Mouse (Mus musculus): Measurements from ENCODE around the gene Btrc. TPM values are rescaled to one million over a fixed set of nuclear protein-coding genes. Genes with fewer than 3 reads are reported as not detected.

Gene Btrc
- polyA plus RNA-seq, 1 experiment = 17.1 TPM

- WGBS = 98% methylated on average over 14 of the region's 14 CpGs
- TF ChIP-seq CTCF (IDR thresholded peaks at IDR 0.05; ENCODE audit: borderline replicate concordance, control insufficient read depth, extremely low read depth, insufficient read depth, low read length, poor library complexity) = no peak
- no peak for TF ChIP-seq POLR2A (IDR thresholded peaks at IDR 0.05; ENCODE audit: control insufficient read depth, extremely low read depth, insufficient read depth, low read length, poor library complexity)
- Histone ChIP-seq H3K36me3 (ENCODE audit: control insufficient read depth, insufficient read depth, low read length) (no peaks in the 10 kb centered on the region), H3K27ac (ENCODE audit: control insufficient read depth, insufficient read depth, low read length) (no peak overlapping the region), H3K4me1 (replicated peaks; ENCODE audit: control insufficient read depth, insufficient read depth, low read length) (peaks cover 6% of the 10 kb centered on the region), H3K4me3 (ENCODE audit: control insufficient read depth, insufficient read depth, low read length) (no peak overlapping the region), H3K27me3 (ENCODE audit: control insufficient read depth, insufficient read depth, low read length) (no peaks in the 10 kb centered on the region)
- DNase-seq = no peak
Measured at GRCm38 (mm10) chr19:45567367-45567766, 203.8 kb downstream of the Btrc start.

GRCm38 (mm10) chr19:45573033-45573432 lies 209.5 kb downstream of the Btrc start:
- Histone ChIP-seq H3K27me3 (ENCODE audit: control insufficient read depth, insufficient read depth, low read length) (no peaks in the 10 kb centered on the region), H3K27ac (ENCODE audit: control insufficient read depth, insufficient read depth, low read length) (no peak overlapping the region), H3K4me1 (replicated peaks; ENCODE audit: control insufficient read depth, insufficient read depth, low read length) (peaks cover 39% of the 10 kb centered on the region), H3K36me3 (ENCODE audit: control insufficient read depth, insufficient read depth, low read length) (no peaks in the 10 kb centered on the region), H3K4me3 (ENCODE audit: control insufficient read depth, insufficient read depth, low read length) (no peak overlapping the region)
- DNase-seq = no peak
- WGBS = 90% methylated on average over 6 of the region's 6 CpGs
- TF ChIP-seq CTCF (IDR thresholded peaks at IDR 0.05; ENCODE audit: borderline replicate concordance, control insufficient read depth, extremely low read depth, insufficient read depth, low read length, poor library complexity) = no peak
- TF ChIP-seq POLR2A (IDR thresholded peaks at IDR 0.05; ENCODE audit: control insufficient read depth, extremely low read depth, insufficient read depth, low read length, poor library complexity) = no peak

GRCm38 (mm10) chr19:45573861-45574267 lies 210.3 kb downstream of the Btrc start:
- DNase-seq = peak; percentile 87
- no peaks in the 10 kb centered on the region for H3K27me3 ChIP-seq (ENCODE audit: control insufficient read depth, insufficient read depth, low read length)
- no peak overlapping the region for H3K27ac ChIP-seq (ENCODE audit: control insufficient read depth, insufficient read depth, low read length)
- H3K36me3 ChIP-seq (ENCODE audit: control insufficient read depth, insufficient read depth, low read length) = no peaks in the 10 kb centered on the region
- no peak for TF ChIP-seq POLR2A (IDR thresholded peaks at IDR 0.05; ENCODE audit: control insufficient read depth, extremely low read depth, insufficient read depth, low read length, poor library complexity)
- peak; percentile 100 for TF ChIP-seq CTCF (IDR thresholded peaks at IDR 0.05; ENCODE audit: borderline replicate concordance, control insufficient read depth, extremely low read depth, insufficient read depth, low read length, poor library complexity)
- WGBS = 20% methylated on average over 6 of the region's 6 CpGs
- peaks cover 46% of the 10 kb centered on the region for H3K4me1 ChIP-seq (replicated peaks; ENCODE audit: control insufficient read depth, insufficient read depth, low read length)
- H3K4me3 ChIP-seq (ENCODE audit: control insufficient read depth, insufficient read depth, low read length) = no peak overlapping the region

- Histone ChIP-seq H3K36me3 (ENCODE audit: control insufficient read depth, insufficient read depth, low read length) (no peaks in the 10 kb centered on the region), H3K4me3 (ENCODE audit: control insufficient read depth, insufficient read depth, low read length) (no peak overlapping the region), H3K4me1 (replicated peaks; ENCODE audit: control insufficient read depth, insufficient read depth, low read length) (peaks cover 52% of the 10 kb centered on the region), H3K27ac (ENCODE audit: control insufficient read depth, insufficient read depth, low read length) (peak overlapping the region; percentile 68), H3K27me3 (ENCODE audit: control insufficient read depth, insufficient read depth, low read length) (no peaks in the 10 kb centered on the region)
- no peak for TF ChIP-seq POLR2A (IDR thresholded peaks at IDR 0.05; ENCODE audit: control insufficient read depth, extremely low read depth, insufficient read depth, low read length, poor library complexity)
- no peak for TF ChIP-seq CTCF (IDR thresholded peaks at IDR 0.05; ENCODE audit: borderline replicate concordance, control insufficient read depth, extremely low read depth, insufficient read depth, low read length, poor library complexity)
- DNase-seq = no peak
- 47% methylated on average over 7 of the region's 7 CpGs for WGBS
Measured at GRCm38 (mm10) chr19:45574339-45574898, 210.9 kb downstream of the Btrc start.

- Histone ChIP-seq H3K27ac (ENCODE audit: control insufficient read depth, insufficient read depth, low read length) (peak overlapping the region; percentile 83), H3K36me3 (ENCODE audit: control insufficient read depth, insufficient read depth, low read length) (no peaks in the 10 kb centered on the region), H3K27me3 (ENCODE audit: control insufficient read depth, insufficient read depth, low read length) (no peaks in the 10 kb centered on the region), H3K4me3 (ENCODE audit: control insufficient read depth, insufficient read depth, low read length) (peak overlapping the region; percentile 45), H3K4me1 (replicated peaks; ENCODE audit: control insufficient read depth, insufficient read depth, low read length) (peaks cover 52% of the 10 kb centered on the region)
- peak; percentile 70 for DNase-seq
- 16% methylated on average over 19 of the region's 19 CpGs for WGBS
- 0 out of 2 replicates have a peak, but pooled peaks have one; percentile 7 for TF ChIP-seq CTCF (IDR thresholded peaks at IDR 0.05; ENCODE audit: borderline replicate concordance, control insufficient read depth, extremely low read depth, insufficient read depth, low read length, poor library complexity)
- TF ChIP-seq POLR2A (IDR thresholded peaks at IDR 0.05; ENCODE audit: control insufficient read depth, extremely low read depth, insufficient read depth, low read length, poor library complexity) = 0 out of 2 replicates have a peak, but pooled peaks have one; percentile 47
Measured at GRCm38 (mm10) chr19:45574941-45575631, 211.6 kb downstream of the Btrc start.

GRCm38 (mm10) chr19:45575632-45576001 lies 212.1 kb downstream of the Btrc start:
- TF ChIP-seq POLR2A (IDR thresholded peaks at IDR 0.05; ENCODE audit: control insufficient read depth, extremely low read depth, insufficient read depth, low read length, poor library complexity) (no peak), CTCF (IDR thresholded peaks at IDR 0.05; ENCODE audit: borderline replicate concordance, control insufficient read depth, extremely low read depth, insufficient read depth, low read length, poor library complexity) (no peak)
- peak overlapping the region; percentile 83 for H3K27ac ChIP-seq (ENCODE audit: control insufficient read depth, insufficient read depth, low read length)
- H3K27me3 ChIP-seq (ENCODE audit: control insufficient read depth, insufficient read depth, low read length) = no peaks in the 10 kb centered on the region
- no peaks in the 10 kb centered on the region for H3K36me3 ChIP-seq (ENCODE audit: control insufficient read depth, insufficient read depth, low read length)
- H3K4me3 ChIP-seq (ENCODE audit: control insufficient read depth, insufficient read depth, low read length) = peak overlapping the region; percentile 45
- 48% methylated on average over 8 of the region's 8 CpGs for WGBS
- peaks cover 52% of the 10 kb centered on the region for H3K4me1 ChIP-seq (replicated peaks; ENCODE audit: control insufficient read depth, insufficient read depth, low read length)
- DNase-seq = peak; percentile 24

Measured in thymus, adult 2 months (tissue).